Mouse (Mus musculus): Measurements from ENCODE around the gene Syt1.

Syt1 gene

DNA sequence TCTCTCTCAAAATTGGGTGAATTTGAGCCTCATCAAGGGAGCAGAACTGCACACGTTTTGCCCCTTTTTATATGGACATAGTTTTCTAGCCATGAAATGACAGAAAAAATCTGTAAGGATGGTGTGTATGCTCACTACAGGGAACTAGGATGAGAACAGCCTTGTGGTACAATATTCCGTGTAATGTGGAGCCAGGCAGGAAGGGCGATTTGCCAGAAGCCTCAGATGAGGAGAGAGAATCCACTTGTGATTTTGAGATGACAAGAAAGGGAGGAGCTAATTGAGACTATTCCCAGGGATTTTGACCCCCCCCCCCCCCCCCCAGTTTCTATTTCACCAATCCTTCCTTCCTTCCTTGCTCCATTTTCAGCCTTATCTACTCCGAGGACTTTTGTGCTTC, 431.4 kb downstream of the Syt1 start:
- DNase-seq (ENCODE audit: low spot score in 2 of 2): no peak

DNA sequence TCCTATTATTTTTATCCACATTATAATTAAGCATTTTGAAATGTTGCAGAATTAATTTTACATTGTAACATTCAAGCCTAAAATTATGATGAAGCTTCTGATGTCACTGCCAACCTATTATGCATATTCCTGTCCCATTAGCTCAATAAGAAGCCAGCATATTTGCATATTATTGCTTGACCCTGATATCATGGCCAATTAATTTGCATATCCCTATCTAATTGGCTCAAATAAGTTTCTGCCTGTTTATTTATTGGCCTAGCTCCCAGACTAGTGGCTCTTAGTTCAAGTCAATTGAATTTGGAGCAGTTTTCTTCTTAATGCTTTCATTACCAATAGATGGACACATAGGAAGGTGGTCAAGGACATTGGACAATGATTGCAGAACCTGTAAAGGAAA, 433.2 kb downstream of the Syt1 start:
- no peak for DNase-seq (ENCODE audit: low spot score in 2 of 2)

DNA sequence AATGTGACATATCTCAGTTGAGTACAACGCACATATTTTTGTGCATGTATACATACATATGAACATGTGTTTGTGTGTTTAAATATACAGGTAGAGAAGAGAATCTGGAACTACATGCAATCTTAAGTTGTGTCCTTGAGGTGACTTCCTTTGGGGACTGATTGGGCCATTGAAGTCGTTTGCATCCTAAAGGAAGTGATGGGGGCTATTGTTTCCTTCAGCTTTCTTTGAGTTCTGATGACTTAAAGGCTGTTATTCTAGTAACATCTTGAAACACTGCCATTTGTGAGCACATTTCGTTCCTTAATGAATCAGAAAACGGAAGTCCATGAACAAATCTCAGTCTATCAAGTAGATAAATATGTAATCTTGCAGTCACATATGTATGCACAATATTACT, 438.0 kb downstream of the Syt1 start:
- DNase-seq (ENCODE audit: low spot score in 2 of 2): no peak

DNA sequence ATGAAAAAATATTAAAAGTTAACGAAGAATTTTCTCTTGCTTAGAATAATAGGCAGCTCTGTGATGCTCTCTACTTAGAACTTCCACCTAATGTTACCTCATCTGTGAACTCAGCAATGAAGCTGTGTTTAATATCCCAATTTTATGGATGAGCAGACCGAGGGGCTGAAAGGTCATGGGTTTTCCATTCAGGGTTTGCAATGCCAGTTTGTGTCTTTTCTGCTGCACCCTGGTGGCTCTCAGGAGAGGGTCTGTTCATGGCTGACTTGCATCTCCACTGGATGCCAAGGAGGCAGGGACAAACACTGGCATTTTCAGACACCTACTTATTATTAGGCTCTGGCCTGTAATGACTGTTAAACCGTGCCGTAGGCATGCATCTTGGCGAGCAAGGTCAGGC, 439.7 kb downstream of the Syt1 start:
- DNase-seq (ENCODE audit: low spot score in 2 of 2): no peak

- no peak for DNase-seq (ENCODE audit: low spot score in 2 of 2)
Observed at GRCm38 (mm10) chr10:108569568-108570139, 441.1 kb downstream of the Syt1 start.

- no peak for DNase-seq (ENCODE audit: low spot score in 2 of 2)
Observed at GRCm38 (mm10) chr10:108568925-108569324, 441.9 kb downstream of the Syt1 start.

DNA sequence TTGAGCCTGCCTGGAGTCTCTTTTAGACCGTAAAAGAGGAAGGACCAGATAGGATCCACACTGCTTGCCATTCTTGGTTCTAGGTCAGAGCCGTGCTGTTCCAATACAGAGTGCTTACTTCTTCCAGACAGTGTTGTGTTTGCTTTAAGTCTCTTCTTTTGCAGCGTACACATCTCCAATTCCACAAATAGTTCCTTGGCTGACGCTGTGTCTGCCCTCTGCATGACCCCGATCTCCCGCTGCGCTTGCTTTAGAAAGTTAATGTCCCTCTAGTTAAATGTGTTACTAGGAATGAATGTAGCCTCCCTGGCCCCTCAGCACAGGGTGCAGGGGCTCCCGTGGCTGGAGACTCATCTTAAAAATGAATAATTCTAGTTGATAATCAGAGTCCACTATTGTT, 442.6 kb downstream of the Syt1 start:
- DNase-seq (ENCODE audit: low spot score in 2 of 2): no peak

- no peak for DNase-seq (ENCODE audit: low spot score in 2 of 2)
Observed at GRCm38 (mm10) chr10:108567456-108567855, 443.3 kb downstream of the Syt1 start.

DNA sequence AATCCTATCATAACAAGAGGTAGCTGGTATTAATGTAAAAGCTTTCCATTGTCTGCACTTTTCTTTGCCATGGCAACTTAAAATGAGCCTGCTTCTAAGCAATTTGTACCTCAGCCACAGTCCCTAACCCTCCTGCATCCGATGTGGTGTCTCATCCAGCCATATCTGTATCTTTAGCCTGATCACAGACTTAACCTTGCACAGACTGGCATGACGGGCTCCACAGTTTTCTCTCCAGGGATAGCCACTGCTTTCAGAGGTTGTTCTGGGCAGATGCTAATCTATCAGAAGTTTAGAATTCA, 451.2 kb downstream of the Syt1 start:
- DNase-seq (ENCODE audit: low spot score in 2 of 2): no peak

DNA sequence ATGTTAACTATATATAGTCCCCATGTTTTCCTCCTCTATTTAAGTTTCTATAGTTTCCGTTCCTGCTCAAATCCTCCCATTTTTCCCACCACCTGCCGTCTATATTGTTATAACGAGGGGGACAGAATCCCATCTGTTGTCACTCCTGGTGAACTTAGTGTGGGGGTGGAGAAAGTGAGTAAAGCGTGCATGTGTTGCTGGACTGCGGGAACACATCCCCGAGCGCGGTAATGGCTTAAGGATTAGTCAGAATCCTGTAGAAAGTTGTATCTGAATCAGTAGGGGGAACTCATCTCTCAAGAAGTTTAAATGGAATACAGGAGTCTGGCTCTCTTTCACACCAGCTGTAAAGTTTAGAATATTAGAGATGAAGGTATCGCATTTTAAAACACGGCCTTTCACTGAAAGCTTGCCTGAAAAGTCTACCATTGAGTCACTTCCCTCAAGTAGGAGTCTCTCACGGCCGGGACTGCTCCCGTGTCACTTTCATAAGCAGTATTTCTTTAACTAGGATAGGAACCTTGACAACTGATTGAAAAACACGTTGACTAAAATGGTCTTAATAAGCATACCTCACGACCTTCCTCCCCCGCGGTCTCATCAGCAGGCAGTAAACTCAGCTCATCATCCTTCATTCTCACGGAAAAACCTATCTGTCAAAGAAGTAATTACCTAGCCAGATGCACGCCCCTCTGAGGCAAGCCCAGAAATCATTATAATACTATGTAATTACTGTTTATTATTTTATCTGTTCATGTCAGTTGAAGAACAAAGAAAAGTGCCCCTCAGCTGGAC, 451.8 kb downstream of the Syt1 start:
- DNase-seq (ENCODE audit: low spot score in 2 of 2): no peak

DNA sequence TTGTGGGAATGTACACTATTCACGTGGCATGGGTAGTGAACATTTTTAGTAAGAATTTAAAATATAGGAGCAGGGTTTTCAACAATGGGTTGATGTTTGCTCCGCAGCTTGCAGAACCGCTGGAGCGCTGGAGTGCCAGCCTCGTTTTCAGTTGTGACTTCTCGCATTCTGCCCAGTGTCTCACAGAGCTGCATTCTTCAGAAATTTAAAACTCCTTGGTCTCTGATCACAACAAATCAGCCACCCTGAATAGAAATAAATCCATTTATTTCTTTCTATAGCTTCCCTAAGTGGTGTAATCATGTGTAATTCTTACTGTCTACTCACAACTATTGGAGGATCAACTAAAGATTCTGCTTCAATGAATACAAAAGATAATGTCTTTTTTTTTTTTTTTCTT, 458.2 kb downstream of the Syt1 start:
- no peak for DNase-seq (ENCODE audit: low spot score in 2 of 2)

- no peak for DNase-seq (ENCODE audit: low spot score in 2 of 2)
Observed at GRCm38 (mm10) chr10:108545715-108546114, 465.1 kb downstream of the Syt1 start.

- no peak for DNase-seq (ENCODE audit: low spot score in 2 of 2)
Observed at GRCm38 (mm10) chr10:108541555-108541954, 469.2 kb downstream of the Syt1 start.

GRCm38 (mm10) chr10:108538546-108538945, 472.2 kb downstream of the Syt1 start:
- no peak for DNase-seq (ENCODE audit: low spot score in 2 of 2)

- no peak for DNase-seq (ENCODE audit: low spot score in 2 of 2)
Observed at GRCm38 (mm10) chr10:108537641-108538040, 473.1 kb downstream of the Syt1 start.

DNA sequence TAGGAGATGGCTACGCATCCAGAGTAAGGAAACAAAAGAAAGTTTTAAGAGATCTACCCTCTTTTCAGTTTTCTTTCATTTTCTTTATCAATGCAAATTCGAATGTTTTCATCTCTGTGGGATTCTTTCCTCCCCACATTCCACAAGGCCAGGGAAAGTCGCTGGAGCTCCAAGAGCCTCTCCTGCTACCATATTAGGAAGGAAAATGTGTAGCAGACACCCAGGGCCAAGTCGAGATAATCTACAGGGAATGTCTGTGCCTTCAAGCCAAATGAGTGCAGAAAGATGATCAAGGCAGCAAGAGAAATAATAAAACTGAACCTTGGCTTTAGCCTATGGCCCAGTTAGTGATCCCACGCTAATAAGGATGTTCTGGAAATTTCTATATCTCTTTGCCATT, 474.9 kb downstream of the Syt1 start:
- no peak for DNase-seq (ENCODE audit: low spot score in 2 of 2)

GRCm38 (mm10) chr10:108534112-108534511, 476.7 kb downstream of the Syt1 start:
- DNase-seq (ENCODE audit: low spot score in 2 of 2): no peak

GRCm38 (mm10) chr10:108532916-108533315, 477.9 kb downstream of the Syt1 start:
- DNase-seq (ENCODE audit: low spot score in 2 of 2): no peak

DNA sequence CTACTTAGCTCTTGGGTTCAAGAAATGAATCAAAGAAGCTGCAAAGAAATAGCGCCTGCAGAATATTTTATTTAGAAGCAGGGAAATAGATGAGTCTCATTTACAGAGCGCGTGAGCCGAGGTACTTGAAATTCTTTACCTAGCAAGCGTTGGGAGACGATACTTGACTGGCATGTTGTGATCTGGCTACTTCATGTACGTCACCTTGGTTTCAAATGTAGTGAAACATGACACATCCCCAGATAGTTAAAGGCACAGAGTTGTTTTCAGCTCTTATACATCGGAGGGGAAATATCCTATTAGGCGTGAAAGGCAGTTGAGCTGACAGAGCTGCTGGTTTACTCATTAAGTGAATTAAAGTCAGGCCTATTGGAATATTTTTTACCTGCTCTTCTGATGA, 478.5 kb downstream of the Syt1 start:
- DNase-seq (ENCODE audit: low spot score in 2 of 2): no peak

- no peak for DNase-seq (ENCODE audit: low spot score in 2 of 2)
Observed at GRCm38 (mm10) chr10:108531641-108532040, 479.1 kb downstream of the Syt1 start.

DNA sequence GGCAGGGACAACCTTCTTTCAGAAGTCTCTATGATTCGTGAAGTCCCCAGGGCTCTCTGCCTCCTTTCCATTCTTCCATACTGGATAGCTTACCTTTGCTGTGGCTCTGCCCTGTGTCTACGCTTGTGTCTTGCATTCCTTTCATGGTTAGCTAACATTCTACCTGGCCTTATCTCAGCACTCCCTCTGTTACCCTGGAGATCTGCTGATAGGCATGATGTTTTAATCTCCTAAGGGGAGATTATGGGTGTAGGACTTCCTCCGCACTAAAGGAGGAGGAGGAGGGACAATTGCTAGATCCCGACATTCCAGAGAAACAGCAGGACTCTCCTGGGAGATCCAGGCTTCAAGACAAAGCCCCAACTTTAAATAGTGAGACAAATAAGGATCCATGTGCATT, 479.7 kb downstream of the Syt1 start:
- no peak for DNase-seq (ENCODE audit: low spot score in 2 of 2)

GRCm38 (mm10) chr10:108528338-108528737, 482.4 kb downstream of the Syt1 start:
- DNase-seq (ENCODE audit: low spot score in 2 of 2): no peak

DNA sequence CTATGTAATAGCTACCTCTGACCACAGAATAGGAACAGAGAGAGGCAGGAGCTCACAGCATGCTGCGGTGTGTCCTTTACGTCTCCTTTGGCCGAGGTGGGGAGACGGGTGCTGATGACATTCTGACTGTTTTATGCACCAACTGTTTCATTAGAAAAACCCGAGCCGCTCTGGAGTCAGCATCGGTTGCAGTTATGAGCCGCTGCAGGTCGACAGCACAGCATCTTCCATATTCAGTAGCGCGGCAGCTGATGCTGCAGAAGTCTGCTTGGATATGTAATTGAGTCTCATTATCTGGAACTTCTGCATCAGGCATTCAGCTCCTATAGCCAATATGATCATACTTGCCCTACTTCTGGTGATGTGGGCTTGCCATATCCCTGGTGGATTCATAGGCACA, 485.3 kb downstream of the Syt1 start:
- no peak for DNase-seq (ENCODE audit: low spot score in 2 of 2)

Measured in spleen, postnatal 36 days (tissue).